Mouse (Mus musculus) ES-E14 (cell line): ENCODE measurements around the gene Gstp2. TPM values are rescaled to one million over a fixed set of nuclear protein-coding genes. Genes with fewer than 3 reads are reported as not detected.
A peak's percentile ranks its signal among the peaks of the same experiment; 100 is the strongest.

ENCODE experiments used
- DNase-seq: peaks from one replicate; pipeline ENCODE4 v3.0.0-alpha.2; 2013; ENCODE audit warnings: low read depth, low spot score
- H3K27ac ChIP-seq: 2 replicates; pipeline ENCODE4 v1.5.1; 2012; ENCODE audit warnings: low read depth, mild to moderate bottlenecking, low read length, moderate library complexity, mixed read lengths; ENCODE audit not compliant: poor library complexity, insufficient read depth, severe bottlenecking
- H3K36me3 ChIP-seq: 2 replicates; pipeline ENCODE4 v1.6.1; 2012; ENCODE audit warnings: mild to moderate bottlenecking, low read length, moderate library complexity, mixed read lengths; ENCODE audit not compliant: control insufficient read depth, poor library complexity, insufficient read depth, severe bottlenecking
- H3K4me1 ChIP-seq, 2 experiments: fragments of 150-350 bp in 1 of 2; sonication (generic) in 1 of 2; 2 replicates each; pipeline ENCODE4 v1.6.1; 2012; ENCODE audit warnings: low read length in 2 of 2, mild to moderate bottlenecking in 1 of 2, mixed read lengths in 1 of 2; ENCODE audit not compliant: control insufficient read depth in 2 of 2, insufficient read depth in 2 of 2, poor library complexity in 1 of 2
- H3K4me3 ChIP-seq, 2 experiments: fragments of 150-350 bp in 1 of 2; sonication (generic) in 1 of 2; 2 replicates each; pipeline ENCODE4 v1.5.1; 2012; ENCODE audit warnings: low read length in 2 of 2, low read depth in 1 of 2, mild to moderate bottlenecking in 1 of 2, mixed read lengths in 1 of 2; ENCODE audit not compliant: insufficient read depth in 1 of 2, poor library complexity in 1 of 2, severe bottlenecking in 1 of 2
- H3K9ac ChIP-seq: 2 replicates; pipeline ENCODE4 v1.6.1; 2012; ENCODE audit warnings: low read depth, mild to moderate bottlenecking, low read length, mixed read lengths; ENCODE audit not compliant: poor library complexity, insufficient read depth, severe bottlenecking
- H3K9me3 ChIP-seq: fragments of 150-350 bp; sonication (generic); 2 replicates; pipeline ENCODE4 v1.6.1; 2012; ENCODE audit warnings: low read depth, mild to moderate bottlenecking, low read length; ENCODE audit not compliant: control insufficient read depth, insufficient read depth
- CHD2 ChIP-seq: IDR thresholded peaks from 2 replicates; pipeline ENCODE4 v1.6.1; 2014; ENCODE audit warnings: mild to moderate bottlenecking, low read depth, low read length, inconsistent platforms
- HCFC1 ChIP-seq: IDR thresholded peaks from 2 replicates; pipeline ENCODE4 v1.6.1; 2012; ENCODE audit warnings: low read length, inconsistent platforms, borderline replicate concordance; ENCODE audit not compliant: insufficient read depth
- MAFK ChIP-seq: IDR thresholded peaks from 2 replicates; pipeline ENCODE4 v1.6.1; 2014; ENCODE audit warnings: mild to moderate bottlenecking, low read depth, low read length, inconsistent platforms; ENCODE audit not compliant: insufficient read depth
- ZC3H11A ChIP-seq: IDR thresholded peaks from 2 replicates; pipeline ENCODE4 v1.6.1; 2012; ENCODE audit warnings: low read depth, mild to moderate bottlenecking, inconsistent platforms, low read length, borderline replicate concordance
- ZNF384 ChIP-seq: IDR thresholded peaks from 2 replicates; pipeline ENCODE4 v1.6.1; 2012; ENCODE audit warnings: low read depth, low read length, inconsistent platforms
- in situ Hi-C, 2 experiments: fragments of 600-800 bp; cut with MboI; formaldehyde crosslinking; loops; one replicate each; pipeline ENCODE4 v1.15.1; 2025; ENCODE audit warnings: low sequenced_read_pairs in 2 of 2, inconsistent platforms in 1 of 2; ENCODE audit not compliant: unreplicated experiment in 2 of 2
- total RNA-seq: library from RNA; depleted of rRNA; stranded (reverse); fragments of 300-350 nt; gene quantifications from 2 replicates; pipeline ENCODE4 v1.2.3, GENCODE M21; 2012

The Gstp2 gene
- total RNA-seq, 1 experiment, result 67.4 TPM

- no peak for DNase-seq
- no peak for TF ChIP-seq CHD2
- TF ChIP-seq MAFK, result no peak
- no peak for TF ChIP-seq ZC3H11A
- no peak for TF ChIP-seq HCFC1
- no peak for TF ChIP-seq ZNF384
- in situ Hi-C loops, result no loop called here
- Histone ChIP-seq H3K4me3 (no peak overlapping the region), H3K4me1 (peaks cover 16 to 36% of the 10 kb centered on the region in 2 experiments; a peak in 3 of 4 replicates), H3K27ac (no peak overlapping the region), H3K36me3 (no peaks in the 10 kb centered on the region), H3K9me3 (no peaks in the 10 kb centered on the region), H3K9ac (no peak overlapping the region)
Observed at GRCm38 (mm10) chr19:4057962-4058361, 12.1 kb upstream of the Gstp2 start.

DNA sequence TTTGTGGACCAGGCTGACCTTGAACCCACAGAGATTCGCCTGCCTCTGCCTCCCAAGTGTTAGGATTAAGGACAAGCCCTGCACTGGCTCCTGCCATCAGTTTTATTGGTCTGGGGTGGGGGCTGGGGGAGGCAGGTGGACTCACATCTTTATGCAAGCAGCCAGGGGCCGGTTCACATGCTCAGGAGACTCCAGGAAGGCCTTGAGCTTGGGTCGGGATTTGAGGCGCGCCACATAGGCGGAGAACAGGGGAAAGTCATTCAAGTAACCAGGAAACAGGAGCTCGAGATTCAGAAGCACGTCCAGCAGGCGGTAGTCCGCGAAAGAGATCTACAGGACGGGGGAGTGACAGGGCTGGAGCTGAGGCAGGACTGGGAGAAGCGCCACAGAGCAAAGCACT is 11.6 kb upstream of the Gstp2 start:
- Histone ChIP-seq H3K9ac (no peak overlapping the region), H3K36me3 (no peaks in the 10 kb centered on the region), H3K27ac (no peak overlapping the region), H3K4me1 (peaks cover 16 to 36% of the 10 kb centered on the region in 2 experiments; a peak in 3 of 4 replicates), H3K9me3 (no peaks in the 10 kb centered on the region), H3K4me3 (no peak overlapping the region)
- TF ChIP-seq MAFK (no peak), CHD2 (no peak), ZNF384 (no peak), HCFC1 (no peak), ZC3H11A (no peak)
- no peak for DNase-seq
- in situ Hi-C loops, result no loop called here

DNA sequence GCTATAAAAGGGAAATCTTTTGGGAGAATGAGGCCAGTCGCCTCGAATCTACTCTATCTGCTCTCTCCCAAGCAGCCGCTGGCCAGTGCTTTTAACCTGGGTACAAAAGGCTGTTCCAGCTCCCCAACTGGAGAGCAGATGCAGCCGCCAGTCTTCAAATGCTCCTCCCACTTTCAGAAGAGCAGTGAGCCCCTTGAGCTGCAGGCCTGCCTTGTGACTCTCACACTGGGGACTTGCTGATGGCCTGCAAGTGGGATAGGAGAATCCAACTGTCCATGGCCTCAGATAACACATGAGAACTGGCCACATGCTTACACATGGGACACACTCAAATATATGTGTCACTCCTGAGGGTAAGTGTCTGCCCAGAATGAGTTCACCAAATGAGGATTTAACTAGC is 10.9 kb upstream of the Gstp2 start:
- no peak overlapping the region for H3K4me3 ChIP-seq
- no peaks in the 10 kb centered on the region for H3K36me3 ChIP-seq
- in situ Hi-C loops, result no loop called here
- H3K9ac ChIP-seq, result peak overlapping the region; percentile 19; the same call in 1 of the 2 replicates
- H3K4me1 ChIP-seq, result peaks cover 16 to 36% of the 10 kb centered on the region in 2 experiments; a peak in 3 of 4 replicates
- TF ChIP-seq ZNF384 (no peak), MAFK (no peak), HCFC1 (no peak), CHD2 (no peak), ZC3H11A (no peak)
- no peaks in the 10 kb centered on the region for H3K9me3 ChIP-seq
- DNase-seq, result no peak
- no peak overlapping the region for H3K27ac ChIP-seq

DNA sequence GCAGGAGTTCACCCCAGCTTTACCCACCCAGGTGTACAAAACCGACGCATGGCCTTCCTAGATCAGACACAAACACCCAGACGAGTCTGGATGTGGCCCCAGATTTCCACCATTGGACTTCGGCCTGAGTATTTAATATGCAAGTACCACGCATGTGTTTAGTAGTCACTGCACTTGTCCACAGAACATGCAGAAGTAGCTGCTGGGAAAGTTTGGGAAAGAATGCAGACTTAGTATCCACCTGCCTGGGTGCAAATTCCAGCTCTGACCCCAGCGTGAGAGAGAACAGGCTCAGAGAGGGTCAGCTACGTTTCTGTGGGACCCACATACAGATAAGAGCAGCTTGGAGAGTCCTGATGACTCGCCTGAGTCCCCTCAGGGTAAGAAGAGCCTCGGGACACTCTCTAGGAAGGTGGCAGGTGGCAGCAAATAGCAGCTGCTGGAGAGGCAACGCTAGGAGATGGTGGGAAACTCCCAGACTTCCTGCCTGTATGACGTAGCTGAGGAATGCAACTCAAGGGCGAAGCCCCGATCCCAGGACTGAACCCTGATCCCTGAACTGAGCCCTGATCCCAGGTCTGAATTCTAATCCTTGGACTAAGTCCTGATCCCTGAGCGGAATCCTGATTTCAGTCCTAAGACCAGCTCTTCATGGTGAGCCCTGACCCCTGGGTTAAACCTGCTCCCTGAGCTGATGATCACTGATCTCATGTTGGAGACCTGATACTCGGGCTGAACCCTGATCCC is 10.3 kb upstream of the Gstp2 start:
- no peak for DNase-seq
- in situ Hi-C loops, result no loop called here
- Histone ChIP-seq H3K9ac (peak overlapping the region; percentile 19; the same call in 1 of the 2 replicates), H3K36me3 (no peaks in the 10 kb centered on the region), H3K9me3 (no peaks in the 10 kb centered on the region), H3K4me3 (no peak overlapping the region), H3K27ac (no peak overlapping the region), H3K4me1 (peaks cover 16 to 36% of the 10 kb centered on the region in 2 experiments; a peak in 3 of 4 replicates)
- TF ChIP-seq ZNF384, result no peak
- TF ChIP-seq CHD2, result no peak
- no peak for TF ChIP-seq MAFK
- no peak for TF ChIP-seq ZC3H11A
- no peak for TF ChIP-seq HCFC1
